Mouse (Mus musculus) 3T3-L1 (cell line): ENCODE measurements around the gene Nacc1.
"Not testable (repeated sequence)": the region's sequence is repeated elsewhere in the genome, so short reads cannot be mapped to it uniquely, and the experiment has no call there.

ENCODE experiments used
- DNase-seq: peaks from one replicate; pipeline ENCODE4 v3.0.0-alpha.2; 2015; ENCODE audit warnings: low read depth, low spot score

The Nacc1 gene

GRCm38 (mm10) chr8:84699861-84700322 lies 12.2 kb upstream of the Nacc1 start:
- DNase-seq: peak; percentile 82

GRCm38 (mm10) chr8:84698929-84699401 lies 11.3 kb upstream of the Nacc1 start:
- DNase-seq: peak; percentile 72

GRCm38 (mm10) chr8:84698288-84698687 lies 10.6 kb upstream of the Nacc1 start:
- no peak for DNase-seq

- DNase-seq: peak; percentile 80
Measured at GRCm38 (mm10) chr8:84697166-84698130, 9.8 kb upstream of the Nacc1 start.

GRCm38 (mm10) chr8:84695140-84695539 lies 7.5 kb upstream of the Nacc1 start:
- no peak for DNase-seq

GRCm38 (mm10) chr8:84693332-84693731 lies 5.7 kb upstream of the Nacc1 start:
- no peak for DNase-seq

- peak; percentile 99 for DNase-seq
Measured at GRCm38 (mm10) chr8:84689091-84689915, 1.6 kb upstream of the Nacc1 start.

GRCm38 (mm10) chr8:84687003-84687704 lies 508 bp downstream of the Nacc1 start:
- peak; percentile 46 for DNase-seq

GRCm38 (mm10) chr8:84686191-84687002 lies 1.3 kb downstream of the Nacc1 start, which contains the start of gene Trmt1:
Gene Trmt1, plus strand, starts transcription at chr8:84686307.
- DNase-seq: peak; percentile 68

GRCm38 (mm10) chr8:84684537-84684936 lies 3.1 kb downstream of the Nacc1 start:
- DNase-seq: no peak

- DNase-seq: no peak
Measured at GRCm38 (mm10) chr8:84682257-84682656, 5.4 kb downstream of the Nacc1 start.

- no peak for DNase-seq
Measured at GRCm38 (mm10) chr8:84681476-84681875, 6.2 kb downstream of the Nacc1 start.

GRCm38 (mm10) chr8:84677305-84677704 lies 10.4 kb downstream of the Nacc1 start:
- no peak for DNase-seq

GRCm38 (mm10) chr8:84670295-84671006 lies 17.2 kb downstream of the Nacc1 start:
- not testable (repeated sequence) for DNase-seq

- no peak for DNase-seq
Measured at GRCm38 (mm10) chr8:84668731-84669485, 18.8 kb downstream of the Nacc1 start.

- no peak for DNase-seq
Measured at GRCm38 (mm10) chr8:84668081-84668480, 19.6 kb downstream of the Nacc1 start.

- DNase-seq: peak; percentile 68
Measured at GRCm38 (mm10) chr8:84665385-84665893, 22.2 kb downstream of the Nacc1 start.

GRCm38 (mm10) chr8:84664566-84665384 lies 22.9 kb downstream of the Nacc1 start:
- peak; percentile 94 for DNase-seq
